Mouse (Mus musculus) brain, adult 2 months (tissue): ENCODE results near the gene Sco2.

ENCODE experiments used
- DNase-seq: peaks from one replicate; pipeline ENCODE4 v3.0.0; 2011; ENCODE audit warnings: low read depth, low spot score

Gene Sco2

DNA sequence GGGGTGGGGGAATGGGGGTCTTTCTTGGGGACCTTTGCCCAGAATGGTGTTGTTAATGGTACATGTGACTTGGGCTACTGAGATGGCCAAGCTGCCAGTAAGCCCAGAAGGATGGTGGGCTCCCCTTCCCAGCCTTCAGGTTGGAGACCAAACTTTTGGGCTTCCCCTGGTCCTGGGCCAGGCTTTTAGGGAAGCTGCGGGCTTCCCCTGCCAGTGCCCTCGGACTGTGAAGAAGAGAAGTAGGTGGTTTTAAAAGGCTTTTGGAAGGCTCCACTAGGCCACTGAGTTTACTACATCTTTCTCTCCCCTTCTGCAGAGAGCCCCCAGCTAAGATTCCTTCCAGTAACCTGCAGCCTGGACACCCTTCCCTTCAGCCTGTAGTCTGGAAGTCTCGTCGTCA is 50.0 kb downstream of the Sco2 start:
- DNase-seq = no peak

GRCm38 (mm10) chr15:89322670-89323522 is 50.8 kb downstream of the Sco2 start, which contains the start of gene Adm2:
TSS of gene Adm2 (plus strand) at chr15:89322720.
- no peak for DNase-seq
